Comparison of ENCODE assay signal across 10 mouse cellular contexts in the genomic region with DNA sequence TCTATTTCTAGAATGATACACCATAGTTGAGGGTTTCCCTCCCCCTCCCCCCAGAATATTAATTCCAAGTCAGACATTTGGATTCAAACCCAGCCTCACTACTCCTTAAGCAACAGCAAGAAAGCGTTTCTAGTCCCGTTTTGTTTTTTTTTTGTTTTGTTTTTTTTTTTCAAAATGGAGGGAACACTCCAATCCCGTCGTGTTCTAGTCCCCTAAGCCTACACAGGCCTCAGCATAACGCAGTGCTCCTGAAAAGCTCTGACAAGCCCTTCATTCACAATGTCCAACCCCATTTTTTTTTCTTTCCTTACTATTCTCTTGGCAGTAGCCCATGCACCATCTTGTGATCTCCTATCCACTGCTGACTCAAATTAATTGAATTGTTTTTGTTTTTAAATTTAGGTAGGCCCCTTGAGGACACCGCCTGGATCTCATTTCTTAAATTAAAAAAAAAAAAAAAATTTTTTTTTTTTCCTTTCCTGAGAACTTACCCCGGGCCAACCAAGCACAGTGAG. TPM values are rescaled to one million over a fixed set of nuclear protein-coding genes. Genes with fewer than 3 reads are reported as not detected.
DNase-seq lines count a peak whose midpoint lies in the region; ATAC-seq lines count a peak whose summit lies in the region.
"Had no signal": no experiment of that assay in that cellular context is flagged by ENCODE, and none has a peak within 500 bp of the region (broad histone marks: within the 10 kb centered on the region; RNA-seq: fewer than 3 reads in every experiment).

No protein-coding gene starts in this region.

- DNase-seq in heart, postnatal 4 days: no peak
- peak; percentile 61 for DNase-seq in adipocyte (ENCODE audit: low spot score)
- no peak for DNase-seq in B cell, adult 2 months
- no peak for DNase-seq in thymus, postnatal 36 days
- no peak for DNase-seq in layer of hippocampus, adult 9-10 months (ENCODE audit: low spot score)
- DNase-seq: gastrocnemius, postnatal 36 days; thymus, postnatal 25 days had no signal

- WGBS in heart, embryonic 16.5 days: 69% methylated on average over 7 of the region's 7 CpGs
- WGBS in hindbrain, embryonic 12.5 days: 75% methylated on average over 7 of the region's 7 CpGs
- 60% methylated on average over 7 of the region's 7 CpGs for WGBS in midbrain, embryonic 16.5 days

- ATAC-seq in heart, embryonic 16.5 days (replicated peaks; ENCODE audit: extremely low read depth, insufficient read depth, low FRiP score): no peak
- no peak for ATAC-seq in hindbrain, embryonic 12.5 days (ENCODE audit: low FRiP score)
- no peak for ATAC-seq in midbrain, embryonic 16.5 days

- H3K9me3 ChIP-seq in heart, embryonic 16.5 days (replicated peaks; ENCODE audit: control insufficient read depth, low read length): no peaks in the 10 kb centered on the region
- H3K9me3 ChIP-seq in hindbrain, embryonic 12.5 days (replicated peaks): no peaks in the 10 kb centered on the region; the same call in 1 of the 2 replicates
- peaks cover 4% of the 10 kb centered on the region for H3K9me3 ChIP-seq in midbrain, embryonic 16.5 days (replicated peaks; ENCODE audit: control insufficient read depth, low read length, poor library complexity, severe bottlenecking)

- no peak overlapping the region for H3K9ac ChIP-seq in heart, embryonic 16.5 days (ENCODE audit: low read length)
- H3K9ac ChIP-seq in hindbrain, embryonic 12.5 days: no peak overlapping the region
- H3K9ac ChIP-seq in midbrain, embryonic 16.5 days (ENCODE audit: low read depth, low read length): peak overlapping the region; percentile 91; the same call in 1 of the 2 replicates

- no peak overlapping the region for H3K27ac ChIP-seq in heart, embryonic 16.5 days (ENCODE audit: low read length)
- H3K27ac ChIP-seq in hindbrain, embryonic 12.5 days: no peak overlapping the region
- peak overlapping the region; percentile 94; the same call in 1 of the 2 replicates for H3K27ac ChIP-seq in midbrain, embryonic 16.5 days (ENCODE audit: low read length)

- peak overlapping the region; percentile 79 for H3K4me2 ChIP-seq in heart, embryonic 16.5 days (ENCODE audit: low read depth, low read length)
- peak overlapping the region; percentile 76 for H3K4me2 ChIP-seq in hindbrain, embryonic 12.5 days (replicated peaks)
- peak overlapping the region; percentile 85 for H3K4me2 ChIP-seq in midbrain, embryonic 16.5 days (ENCODE audit: low read length)

- no peaks in the 10 kb centered on the region for H3K36me3 ChIP-seq in heart, embryonic 16.5 days (ENCODE audit: control insufficient read depth, insufficient read depth)
- H3K36me3 ChIP-seq in hindbrain, embryonic 12.5 days: peaks cover 8% of the 10 kb centered on the region; the same call in 1 of the 2 replicates
- 0 out of 2 replicates have a peak, but pooled peaks cover 2% of the 10 kb centered on the region for H3K36me3 ChIP-seq in midbrain, embryonic 16.5 days (ENCODE audit: control insufficient read depth, insufficient read depth, low read length)

- no peaks in the 10 kb centered on the region for H3K27me3 ChIP-seq in heart, embryonic 16.5 days (ENCODE audit: control insufficient read depth, insufficient read depth, low read length)
- H3K27me3 ChIP-seq in hindbrain, embryonic 12.5 days: no peaks in the 10 kb centered on the region
- H3K27me3 ChIP-seq in midbrain, embryonic 16.5 days (ENCODE audit: control insufficient read depth, insufficient read depth, low read depth, low read length): no peaks in the 10 kb centered on the region

- peak overlapping the region; percentile 72 for H3K4me3 ChIP-seq in heart, embryonic 16.5 days (ENCODE audit: low read length)
- H3K4me3 ChIP-seq in hindbrain, embryonic 12.5 days: peak overlapping the region; percentile 67; the same call in 1 of the 2 replicates
- H3K4me3 ChIP-seq in midbrain, embryonic 16.5 days (ENCODE audit: low read depth, low read length): peak overlapping the region; percentile 74

- H3K4me1 ChIP-seq in heart, embryonic 16.5 days (ENCODE audit: control insufficient read depth, insufficient read depth, low read length): peaks cover 3% of the 10 kb centered on the region; the same call in 1 of the 2 replicates
- peaks cover 4% of the 10 kb centered on the region for H3K4me1 ChIP-seq in hindbrain, embryonic 12.5 days
- peaks cover 10% of the 10 kb centered on the region for H3K4me1 ChIP-seq in midbrain, embryonic 16.5 days (ENCODE audit: control insufficient read depth, insufficient read depth, low read length)

RNA-seq across cellular contexts. Expression of gene Lyplal1, which starts 1.0 kb away (rescaled TPM):
- polyA plus RNA-seq in heart, embryonic 16.5 days (2015; fragmentation: Nextera tagmentation; extraction: Ambion mirVana): 9.0 and 9.7 TPM in 2 replicates
- total RNA-seq in heart, postnatal 4 days (2021): 1 to 10 TPM; 4.4 to 4.9 TPM
- polyA plus RNA-seq in hindbrain, embryonic 12.5 days (2016; fragmentation: Nextera tagmentation; extraction: Ambion mirVana): 18.8 and 19.6 TPM in 2 replicates
- polyA plus RNA-seq in midbrain, embryonic 16.5 days (2015; fragmentation: Nextera tagmentation; extraction: Ambion mirVana): 16.3 and 16.6 TPM in 2 replicates
